Mouse (Mus musculus) embryonic facial prominence, embryonic 10.5 days (tissue): ENCODE measurements around the gene Memo1. TPM values are rescaled to one million over a fixed set of nuclear protein-coding genes. Genes with fewer than 3 reads are reported as not detected.
"Not testable (repeated sequence)": the region's sequence is repeated elsewhere in the genome, so short reads cannot be mapped to it uniquely, and the experiment has no call there.

Experiments used
- DNase-seq: peaks from one replicate; pipeline ENCODE4 v3.0.0-alpha.2; 2017; ENCODE audit warnings: low spot score
- H3K27ac ChIP-seq: fragments of 300-500 bp; sonication (generic); replicated peaks from 2 replicates; pipeline ENCODE4 v1.5.1; 2016; ENCODE audit warnings: mild to moderate bottlenecking
- H3K27me3 ChIP-seq: fragments of 300-500 bp; sonication (generic); replicated peaks from 2 replicates; pipeline ENCODE4 v1.6.1; 2016; ENCODE audit warnings: low read depth, mild to moderate bottlenecking; ENCODE audit not compliant: poor library complexity, severe bottlenecking
- H3K36me3 ChIP-seq: fragments of 300-500 bp; sonication (generic); replicated peaks from 2 replicates; pipeline ENCODE4 v1.6.1; 2016; ENCODE audit warnings: mild to moderate bottlenecking, moderate library complexity
- H3K4me1 ChIP-seq: fragments of 300-500 bp; sonication (generic); 2 replicates; pipeline ENCODE4 v1.6.1; 2016
- H3K4me3 ChIP-seq: fragments of 300-500 bp; sonication (generic); 2 replicates; pipeline ENCODE4 v1.5.1; 2016; ENCODE audit warnings: mild to moderate bottlenecking, moderate library complexity
- H3K9me3 ChIP-seq: fragments of 300-500 bp; sonication (generic); 2 replicates; pipeline ENCODE4 v1.6.1; 2016; ENCODE audit warnings: mild to moderate bottlenecking
- WGBS: fragments of 180-500 bp; shearing (Covaris S2); methylation state at CpG from one replicate; pipeline ENCODE4 v1.1.7; 2016; 5-methylcytosine and 5-hydroxymethylcytosine counted together
- polyA plus RNA-seq: library from polyadenylated mRNA; unstranded; fragments of >200 nt; fragmentation: Nextera tagmentation; extraction: Ambion mirVana; gene quantifications from 2 replicates; pipeline ENCODE4 v1.2.1, GENCODE M21; 2016

Gene Memo1
- polyA plus RNA-seq, 1 experiment from 2014 or later: 94.8 TPM

GRCm38 (mm10) chr17:74315445-74316308 lies 20.4 kb upstream of the Memo1 start:
- Histone ChIP-seq H3K4me1 (peaks cover 19% of the 10 kb centered on the region), H3K27me3 (no peaks in the 10 kb centered on the region), H3K4me3 (peak overlapping the region; percentile 76), H3K36me3 (peaks cover 39% of the 10 kb centered on the region), H3K27ac (peak overlapping the region; percentile 95), H3K9me3 (no peaks in the 10 kb centered on the region)
- WGBS: under 1% methylated on average over 45 of the region's 45 CpGs
- no peak for DNase-seq

DNA sequence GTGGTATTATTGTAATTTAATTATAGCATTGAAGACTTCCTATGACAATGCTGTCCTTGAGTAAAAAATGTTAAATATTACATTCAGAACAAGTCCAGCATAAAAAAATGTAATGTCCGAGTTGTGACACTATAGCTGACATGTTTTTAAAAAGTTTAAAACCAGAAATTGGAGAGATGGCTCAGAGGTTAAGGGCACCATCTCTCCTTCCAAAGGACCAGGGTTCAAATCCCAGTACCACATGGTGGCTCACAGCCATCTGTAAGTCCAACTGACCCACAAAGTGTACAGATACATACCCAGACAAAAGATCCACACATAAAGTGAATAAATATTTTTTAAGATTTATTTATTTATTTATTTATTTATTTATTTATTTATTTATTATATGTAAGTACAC lies 10.7 kb upstream of the Memo1 start:
- no peaks in the 10 kb centered on the region for H3K4me1 ChIP-seq
- no peak for DNase-seq
- H3K4me3 ChIP-seq: no peak overlapping the region
- no peaks in the 10 kb centered on the region for H3K9me3 ChIP-seq
- no peaks in the 10 kb centered on the region for H3K27me3 ChIP-seq
- H3K27ac ChIP-seq: no peak overlapping the region
- H3K36me3 ChIP-seq: peaks cover 94% of the 10 kb centered on the region
- WGBS: 90% methylated on average over 1 of the region's 1 CpGs

DNA sequence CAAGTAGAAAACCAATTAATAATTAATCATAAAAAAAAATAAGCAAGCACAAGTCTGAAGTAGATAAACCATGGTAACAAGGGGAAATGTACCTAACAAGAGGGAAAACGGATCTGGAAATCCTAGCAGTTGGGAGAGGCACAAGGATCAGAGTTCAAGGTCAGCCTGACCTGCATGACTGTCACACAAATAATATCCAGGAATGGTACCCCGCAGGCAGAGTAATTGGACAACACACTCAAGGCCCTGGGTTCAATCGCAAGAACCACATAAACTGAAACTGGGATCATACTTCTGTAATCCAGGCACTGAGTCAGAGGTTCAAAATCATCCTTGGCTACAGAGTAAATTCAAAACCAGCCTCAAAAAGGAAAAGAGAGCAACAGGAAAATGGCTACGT lies 10.3 kb upstream of the Memo1 start:
- H3K9me3 ChIP-seq: no peaks in the 10 kb centered on the region
- no peak overlapping the region for H3K4me3 ChIP-seq
- H3K4me1 ChIP-seq: no peaks in the 10 kb centered on the region
- WGBS: 91% methylated on average over 4 of the region's 4 CpGs
- no peaks in the 10 kb centered on the region for H3K27me3 ChIP-seq
- DNase-seq: no peak
- H3K36me3 ChIP-seq: peaks cover 94% of the 10 kb centered on the region
- H3K27ac ChIP-seq: no peak overlapping the region

- no peak overlapping the region for H3K4me3 ChIP-seq
- H3K36me3 ChIP-seq: peaks cover 94% of the 10 kb centered on the region
- no peaks in the 10 kb centered on the region for H3K9me3 ChIP-seq
- DNase-seq: no peak
- H3K4me1 ChIP-seq: no peaks in the 10 kb centered on the region
- 93% methylated on average over 4 of the region's 4 CpGs for WGBS
- H3K27ac ChIP-seq: no peak overlapping the region
- no peaks in the 10 kb centered on the region for H3K27me3 ChIP-seq
Observed at GRCm38 (mm10) chr17:74304060-74304459, 8.7 kb upstream of the Memo1 start.

GRCm38 (mm10) chr17:74300089-74300488 lies 4.8 kb upstream of the Memo1 start:
- H3K36me3 ChIP-seq: peaks cover 71% of the 10 kb centered on the region
- 0 out of 2 replicates have a peak, but pooled peaks cover 4% of the 10 kb centered on the region for H3K4me1 ChIP-seq
- no peak for DNase-seq
- H3K4me3 ChIP-seq: no peak overlapping the region
- no peaks in the 10 kb centered on the region for H3K27me3 ChIP-seq
- no peak overlapping the region for H3K27ac ChIP-seq
- H3K9me3 ChIP-seq: no peaks in the 10 kb centered on the region
- 92% methylated on average over 5 of the region's 5 CpGs for WGBS

GRCm38 (mm10) chr17:74296991-74297390 lies 1.7 kb upstream of the Memo1 start:
- H3K36me3 ChIP-seq: peaks cover 44% of the 10 kb centered on the region
- H3K27me3 ChIP-seq, H3K4me3 ChIP-seq, DNase-seq, H3K9me3 ChIP-seq, H3K27ac ChIP-seq: not testable (repeated sequence)
- 89% methylated on average over 5 of the region's 5 CpGs for WGBS
- H3K4me1 ChIP-seq: peaks cover 20% of the 10 kb centered on the region

GRCm38 (mm10) chr17:74296076-74296823 lies 929 bp upstream of the Memo1 start:
- 47% methylated on average over 11 of the region's 11 CpGs for WGBS
- Histone ChIP-seq H3K4me1 (peaks cover 25% of the 10 kb centered on the region), H3K27ac (peak overlapping the region; percentile 99), H3K36me3 (peaks cover 36% of the 10 kb centered on the region), H3K27me3 (no peaks in the 10 kb centered on the region), H3K4me3 (peak overlapping the region; percentile 97), H3K9me3 (no peaks in the 10 kb centered on the region)
- no peak for DNase-seq

DNA sequence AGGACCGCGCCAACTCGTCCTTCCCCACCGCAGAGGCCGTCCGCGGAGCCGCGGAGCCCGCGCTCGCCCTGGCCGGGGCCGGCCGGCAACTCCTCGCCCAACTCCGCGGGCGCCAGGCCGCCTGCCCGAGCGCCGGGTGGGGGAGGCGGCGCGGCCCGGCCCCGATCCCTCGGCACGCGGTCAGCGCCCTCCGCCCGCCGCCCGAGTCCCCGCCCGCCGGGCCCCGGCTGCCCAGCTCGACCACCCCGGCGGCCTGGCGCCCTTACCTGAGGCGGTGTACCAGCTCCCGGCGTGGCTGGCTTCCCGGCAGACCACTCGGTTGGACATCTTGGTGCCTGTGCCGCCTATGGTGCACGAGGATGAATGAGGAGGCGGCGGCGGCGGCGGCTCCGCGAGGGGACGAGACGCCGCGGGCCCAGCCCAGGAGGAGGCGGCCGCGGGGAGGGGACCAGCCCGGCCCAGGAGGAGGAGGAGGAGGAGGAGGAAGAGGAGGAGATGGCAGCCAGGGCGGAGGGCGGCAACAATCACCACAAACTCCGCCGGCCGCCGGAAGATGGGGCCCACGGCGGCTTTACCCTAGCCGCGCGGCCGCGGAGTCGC lies 795 bp downstream of the Memo1 start:
- DNase-seq: peak; percentile 87
- H3K27me3 ChIP-seq: no peaks in the 10 kb centered on the region
- WGBS: 1% methylated on average over 79 of the region's 80 CpGs

GRCm38 (mm10) chr17:74293687-74294425 lies 1.5 kb downstream of the Memo1 start:
- peaks cover 16% of the 10 kb centered on the region for H3K36me3 ChIP-seq
- H3K27ac ChIP-seq: peak overlapping the region; percentile 99
- H3K4me1 ChIP-seq: peaks cover 37% of the 10 kb centered on the region
- peak; percentile 55 for DNase-seq
- H3K4me3 ChIP-seq: peak overlapping the region; percentile 97
- WGBS: 3% methylated on average over 18 of the region's 18 CpGs
- no peaks in the 10 kb centered on the region for H3K27me3 ChIP-seq
- no peaks in the 10 kb centered on the region for H3K9me3 ChIP-seq

More for the DNA sequence above, 795 bp downstream of the Memo1 start:
- Histone ChIP-seq H3K9me3 (no peaks in the 10 kb centered on the region), H3K36me3 (peaks cover 19% of the 10 kb centered on the region), H3K4me1 (peaks cover 37% of the 10 kb centered on the region), H3K27ac (peak overlapping the region; percentile 99), H3K4me3 (peak overlapping the region; percentile 97)

DNA sequence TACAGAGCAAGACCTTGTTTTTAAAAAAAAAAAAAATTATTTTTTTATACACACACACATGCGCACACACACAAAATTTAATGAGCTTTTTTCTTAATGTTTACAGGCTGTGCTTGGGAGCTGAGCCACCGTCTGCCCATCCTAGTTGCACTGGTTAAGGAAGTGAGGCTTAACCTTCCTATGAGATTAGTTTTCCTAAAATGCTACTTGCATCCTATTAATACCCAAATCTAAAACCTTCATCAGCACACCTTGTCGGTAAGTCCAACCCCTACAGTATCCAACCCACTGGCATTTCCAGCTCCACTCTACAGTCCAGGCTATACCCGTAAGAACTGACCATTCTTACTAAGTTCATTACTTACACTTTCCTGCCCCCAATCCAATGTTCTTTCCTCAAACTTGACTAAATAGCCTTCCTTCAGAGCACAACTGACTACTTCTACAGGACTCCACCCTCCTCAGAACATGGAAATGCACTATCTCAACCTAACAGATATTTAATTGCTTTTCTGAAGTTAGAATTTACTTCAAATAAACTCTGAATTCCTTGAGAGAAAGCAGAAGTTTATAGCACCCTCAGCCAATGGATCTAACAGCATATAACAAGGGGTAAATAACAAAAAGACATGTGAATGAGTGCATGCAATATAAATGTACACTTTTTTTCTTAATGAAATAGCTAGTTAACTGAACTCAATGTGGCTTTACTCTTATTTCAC lies 3.5 kb downstream of the Memo1 start:
- Histone ChIP-seq H3K36me3 (peaks cover 18% of the 10 kb centered on the region), H3K9me3 (no peaks in the 10 kb centered on the region; the same call in 1 of the 2 replicates), H3K27me3 (no peaks in the 10 kb centered on the region), H3K27ac (no peak overlapping the region), H3K4me3 (no peak overlapping the region), H3K4me1 (peaks cover 37% of the 10 kb centered on the region)
- DNase-seq: no peak
- 85% methylated on average over 4 of the region's 4 CpGs for WGBS

GRCm38 (mm10) chr17:74290869-74291268 lies 4.5 kb downstream of the Memo1 start:
- Histone ChIP-seq H3K27me3 (no peaks in the 10 kb centered on the region), H3K27ac (no peak overlapping the region), H3K9me3 (no peaks in the 10 kb centered on the region; the same call in 1 of the 2 replicates), H3K4me1 (peaks cover 35% of the 10 kb centered on the region), H3K36me3 (peaks cover 18% of the 10 kb centered on the region), H3K4me3 (no peak overlapping the region)
- peak; percentile 14 for DNase-seq
